Mouse (Mus musculus) heart, postnatal 0 days (tissue): ENCODE measurements around the gene Krt18.

ENCODE experiments used
- CTCF ChIP-seq: IDR thresholded peaks from 2 replicates; pipeline ENCODE4 v1.5.1; 2016; ENCODE audit warnings: antibody characterized with exemption, control low read depth, low read depth
- EP300 ChIP-seq: IDR thresholded peaks from 2 replicates; pipeline ENCODE4 v1.6.1; 2016; ENCODE audit warnings: antibody characterized with exemption, low read depth

- no peak for TF ChIP-seq EP300
- TF ChIP-seq CTCF: no peak
Observed at GRCm38 (mm10) chr15:102044745-102045144, 16.8 kb downstream of the Krt18 start.
